Mouse (Mus musculus) embryonic facial prominence, embryonic 14.5 days (tissue): ENCODE data around the gene Mllt1. TPM values are rescaled to one million over a fixed set of nuclear protein-coding genes. Genes with fewer than 3 reads are reported as not detected.
A peak's percentile ranks its signal among the peaks of the same experiment; 100 is the strongest.

Experiments
- ATAC-seq: fragments of 200-750 bp; cut with Nextera tagmentation; 2 replicates; pipeline ENCODE4 v1.8.0; 2017; ENCODE audit warnings: low read depth, moderate number of reproducible peaks, moderate TSS enrichment
- DNase-seq: peaks from one replicate; pipeline ENCODE4 v3.0.0-alpha.2; 2015; ENCODE audit warnings: low spot score
- H3K27ac ChIP-seq: fragments of 300-500 bp; sonication (generic); replicated peaks from 2 replicates; pipeline ENCODE4 v1.5.1; 2014; ENCODE audit warnings: low read depth, mild to moderate bottlenecking, low read length, moderate library complexity
- H3K27me3 ChIP-seq: fragments of 300-500 bp; sonication (generic); replicated peaks from 2 replicates; pipeline ENCODE4 v1.6.1; 2014; ENCODE audit warnings: low read length; ENCODE audit not compliant: control insufficient read depth, insufficient read depth
- H3K36me3 ChIP-seq: fragments of 300-500 bp; sonication (generic); 2 replicates; pipeline ENCODE4 v1.6.1; 2014; ENCODE audit warnings: low read length, mixed read lengths; ENCODE audit not compliant: control insufficient read depth, insufficient read depth
- H3K4me1 ChIP-seq: fragments of 300-500 bp; sonication (generic); 2 replicates; pipeline ENCODE4 v1.6.1; 2014; ENCODE audit warnings: antibody characterized with exemption, low read length; ENCODE audit not compliant: control insufficient read depth, insufficient read depth
- H3K4me2 ChIP-seq: fragments of 300-500 bp; sonication (generic); 2 replicates; pipeline ENCODE4 v1.6.1; 2014; ENCODE audit warnings: low read depth, mild to moderate bottlenecking, low read length, moderate library complexity, mixed read lengths
- H3K4me3 ChIP-seq: fragments of 300-500 bp; sonication (generic); 2 replicates; pipeline ENCODE4 v1.5.1; 2014; ENCODE audit warnings: low read depth, mild to moderate bottlenecking, low read length
- H3K9ac ChIP-seq: fragments of 300-500 bp; sonication (generic); 2 replicates; pipeline ENCODE4 v1.6.1; 2014; ENCODE audit warnings: low read depth, mild to moderate bottlenecking, low read length, moderate library complexity, mixed read lengths
- H3K9me3 ChIP-seq: fragments of 300-500 bp; sonication (generic); 2 replicates; pipeline ENCODE4 v1.6.1; 2016; ENCODE audit warnings: low read length; ENCODE audit not compliant: control insufficient read depth
- WGBS: fragments of 180-500 bp; shearing (Covaris S2); extraction: QIAGEN DNeasy Blood & Tissue Kit; methylation state at CpG from one replicate; pipeline ENCODE4 v1.1.7; 2014; 5-methylcytosine and 5-hydroxymethylcytosine counted together
- polyA plus RNA-seq: library from polyadenylated mRNA; unstranded; fragments of >200 nt; fragmentation: Nextera tagmentation; extraction: Ambion mirVana; gene quantifications from 2 replicates; pipeline ENCODE4 v1.2.1, GENCODE M21; 2014

Mllt1 gene
- polyA plus RNA-seq, 1 experiment from 2014 or later: 24.7 TPM

GRCm38 (mm10) chr17:56906166-56906565, 29.0 kb downstream of the Mllt1 start:
- ATAC-seq (no peak), DNase-seq (no peak)
- Histone ChIP-seq H3K9ac (no peak overlapping the region), H3K4me1 (no peaks in the 10 kb centered on the region), H3K4me3 (no peak overlapping the region), H3K4me2 (no peak overlapping the region), H3K27me3 (no peaks in the 10 kb centered on the region), H3K36me3 (peaks cover 56% of the 10 kb centered on the region), H3K27ac (no peak overlapping the region), H3K9me3 (no peaks in the 10 kb centered on the region)
- WGBS: 86% methylated on average over 3 of the region's 3 CpGs

GRCm38 (mm10) chr17:56902698-56903097, 32.5 kb downstream of the Mllt1 start:
- Histone ChIP-seq H3K27me3 (no peaks in the 10 kb centered on the region), H3K36me3 (peaks cover 75% of the 10 kb centered on the region), H3K9me3 (no peaks in the 10 kb centered on the region), H3K4me1 (no peaks in the 10 kb centered on the region), H3K4me3 (no peak overlapping the region), H3K4me2 (no peak overlapping the region), H3K9ac (no peak overlapping the region), H3K27ac (no peak overlapping the region)
- ATAC-seq: no peak
- WGBS: 90% methylated on average over 4 of the region's 5 CpGs
- no peak for DNase-seq

DNA sequence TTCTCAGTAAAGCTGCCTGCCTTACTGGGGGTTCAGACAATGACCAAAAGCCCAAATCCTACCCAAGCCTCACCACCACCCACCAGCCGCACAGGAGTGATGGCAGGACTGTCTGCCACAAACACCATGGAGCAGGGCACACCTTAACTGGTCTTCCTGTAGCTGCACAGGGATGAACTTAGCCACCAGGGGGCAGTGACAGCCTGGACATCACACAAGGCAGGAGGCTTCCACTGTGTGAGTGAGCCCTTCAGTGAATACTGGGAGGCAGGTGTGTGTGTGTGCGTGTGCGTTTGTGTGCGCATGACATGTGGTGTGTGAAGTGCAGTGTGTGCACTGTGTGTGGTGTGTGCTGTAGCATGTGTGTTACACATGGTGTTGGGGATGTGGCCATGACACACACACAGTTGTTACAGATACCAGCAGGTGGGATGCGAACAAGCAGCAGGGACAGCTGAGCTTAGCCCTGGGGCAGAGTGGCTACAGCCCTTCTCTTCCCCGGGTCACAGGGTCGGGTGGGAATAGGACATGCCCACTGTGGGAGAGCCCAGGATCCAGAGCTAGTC, 37.5 kb downstream of the Mllt1 start:
- H3K36me3 ChIP-seq: peaks cover 97% of the 10 kb centered on the region
- 82% methylated on average over 7 of the region's 7 CpGs for WGBS
- H3K27me3 ChIP-seq: no peaks in the 10 kb centered on the region
- H3K9me3 ChIP-seq: no peaks in the 10 kb centered on the region
- no peak overlapping the region for H3K4me3 ChIP-seq
- H3K4me2 ChIP-seq: no peak overlapping the region
- H3K9ac ChIP-seq: no peak overlapping the region
- peak; percentile 82 for ATAC-seq
- no peaks in the 10 kb centered on the region for H3K4me1 ChIP-seq
- DNase-seq: peak; percentile 76
- no peak overlapping the region for H3K27ac ChIP-seq

DNA sequence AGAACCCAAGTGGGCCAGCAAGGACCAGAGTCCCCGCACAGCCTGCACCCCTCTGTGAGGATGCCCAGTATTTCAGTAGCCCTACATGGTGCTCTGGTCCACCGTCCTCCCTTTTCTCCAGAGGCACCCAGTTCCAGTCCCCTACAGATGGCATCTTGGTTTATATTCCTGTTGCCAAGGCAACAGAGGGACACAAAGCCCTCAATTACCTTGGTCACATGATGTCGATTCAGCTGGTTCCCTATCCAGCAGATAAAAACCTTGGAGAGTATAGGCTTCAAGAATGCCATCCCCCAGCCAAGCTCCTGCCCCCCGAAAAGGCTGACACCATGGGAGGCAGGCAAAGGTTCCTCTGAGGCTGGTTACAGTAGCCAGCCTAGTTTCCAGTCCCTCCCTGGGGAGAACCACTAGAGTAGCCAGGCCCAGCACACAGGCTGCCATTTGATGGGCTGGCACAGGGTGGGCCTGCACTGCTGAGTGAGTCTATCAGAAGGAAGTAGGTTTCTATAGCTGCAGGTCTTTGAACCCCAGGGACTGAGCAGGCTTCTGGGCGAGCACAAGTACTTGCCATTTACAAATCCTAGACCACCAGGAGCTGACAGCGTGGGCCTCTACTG, 38.6 kb downstream of the Mllt1 start:
- DNase-seq: no peak
- Histone ChIP-seq H3K9ac (no peak overlapping the region), H3K9me3 (no peaks in the 10 kb centered on the region), H3K36me3 (peaks cover 97% of the 10 kb centered on the region), H3K4me2 (no peak overlapping the region), H3K27ac (no peak overlapping the region), H3K4me1 (no peaks in the 10 kb centered on the region), H3K27me3 (no peaks in the 10 kb centered on the region), H3K4me3 (no peak overlapping the region)
- ATAC-seq: no peak
- WGBS: 90% methylated on average over 6 of the region's 6 CpGs

DNA sequence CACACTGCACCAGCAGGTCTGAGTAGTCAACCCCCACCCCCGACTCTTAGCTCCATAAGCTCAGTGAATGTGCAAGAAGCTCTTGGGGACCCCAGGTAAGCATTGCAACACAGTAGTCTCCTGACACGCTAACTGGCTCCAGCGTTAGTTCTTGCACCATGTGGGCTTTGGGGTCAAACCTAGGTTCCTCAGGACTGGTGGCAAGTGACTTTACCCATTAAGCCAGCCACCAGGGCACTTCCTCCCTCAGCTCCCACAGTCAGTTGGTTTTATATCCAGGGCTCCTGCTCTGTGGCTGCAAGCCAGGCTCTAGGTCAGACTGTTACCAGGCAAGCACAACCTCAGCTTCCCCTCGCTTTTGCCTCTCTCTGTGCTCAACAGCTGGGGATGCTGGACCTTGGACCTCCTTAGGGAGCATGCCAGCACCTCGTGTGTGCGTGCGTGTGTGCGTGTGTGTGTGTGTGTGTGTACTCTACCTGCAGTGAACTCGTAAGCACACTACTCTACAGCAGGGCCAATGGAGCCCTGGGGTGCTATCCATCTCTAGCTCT, 39.8 kb downstream of the Mllt1 start:
- H3K4me1 ChIP-seq: no peaks in the 10 kb centered on the region
- no peak overlapping the region for H3K4me3 ChIP-seq
- H3K9ac ChIP-seq: no peak overlapping the region
- no peak overlapping the region for H3K27ac ChIP-seq
- no peaks in the 10 kb centered on the region for H3K9me3 ChIP-seq
- H3K36me3 ChIP-seq: peaks cover 96% of the 10 kb centered on the region
- 90% methylated on average over 9 of the region's 9 CpGs for WGBS
- DNase-seq (no peak), ATAC-seq (no peak)
- no peak overlapping the region for H3K4me2 ChIP-seq
- H3K27me3 ChIP-seq: no peaks in the 10 kb centered on the region

DNA sequence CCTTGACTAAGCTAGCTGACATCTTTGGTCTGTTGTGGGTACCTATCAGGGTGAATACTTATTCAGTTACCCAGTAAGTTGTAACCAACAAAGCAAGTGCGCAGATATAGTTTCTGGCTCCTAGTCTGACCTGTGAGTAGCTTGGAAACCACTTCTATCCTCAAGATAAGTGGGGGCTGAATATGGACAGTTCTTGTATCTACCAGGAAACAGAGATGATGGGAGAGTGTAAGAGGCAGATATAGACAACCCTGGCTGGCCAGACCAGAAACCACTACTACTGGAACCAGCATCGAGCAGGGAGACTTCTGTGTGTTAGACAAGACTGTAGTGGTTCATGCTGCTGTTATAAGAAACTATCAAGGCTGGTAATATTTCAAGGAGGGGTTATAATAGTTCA, 45.2 kb downstream of the Mllt1 start:
- Histone ChIP-seq H3K4me3 (no peak overlapping the region), H3K27me3 (no peaks in the 10 kb centered on the region), H3K9ac (no peak overlapping the region), H3K4me1 (no peaks in the 10 kb centered on the region), H3K27ac (no peak overlapping the region), H3K4me2 (no peak overlapping the region), H3K9me3 (peaks cover 8% of the 10 kb centered on the region; the same call in 1 of the 2 replicates), H3K36me3 (peaks cover 60% of the 10 kb centered on the region)
- DNase-seq (no peak), ATAC-seq (no peak)
- 96% methylated on average over 2 of the region's 2 CpGs for WGBS

DNA sequence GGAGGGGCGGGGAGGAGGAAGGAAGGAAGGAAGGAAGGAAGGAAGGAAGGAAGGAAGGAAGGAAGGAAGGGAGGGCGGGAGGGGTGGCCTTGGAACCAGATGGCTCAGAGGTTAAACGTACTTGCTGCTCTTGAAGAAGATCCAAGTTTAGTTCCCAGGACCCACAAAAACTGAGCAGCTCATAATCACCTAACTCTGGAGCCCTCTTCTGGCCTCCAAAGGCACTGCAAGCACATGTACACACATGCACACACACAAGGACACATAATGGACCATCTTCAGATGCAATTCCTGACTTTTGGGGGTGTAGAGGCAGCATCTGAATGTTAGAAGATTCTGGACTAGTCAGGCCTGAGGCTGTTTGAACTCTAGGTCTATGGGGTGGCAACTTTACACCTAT, 47.2 kb downstream of the Mllt1 start:
- no peak for DNase-seq
- ATAC-seq: no peak
- H3K9me3 ChIP-seq: peaks cover 17% of the 10 kb centered on the region; the same call in 1 of the 2 replicates
- H3K4me1 ChIP-seq: no peaks in the 10 kb centered on the region
- WGBS: 83% methylated on average over 2 of the region's 3 CpGs
- H3K27me3 ChIP-seq: no peaks in the 10 kb centered on the region
- no peak overlapping the region for H3K4me2 ChIP-seq
- no peak overlapping the region for H3K4me3 ChIP-seq
- no peak overlapping the region for H3K9ac ChIP-seq
- peaks cover 40% of the 10 kb centered on the region for H3K36me3 ChIP-seq
- no peak overlapping the region for H3K27ac ChIP-seq

GRCm38 (mm10) chr17:56884809-56885208, 50.4 kb downstream of the Mllt1 start:
- ATAC-seq (no peak), DNase-seq (no peak)
- WGBS: 92% methylated on average over 17 of the region's 17 CpGs
- peaks cover 17% of the 10 kb centered on the region; the same call in 1 of the 2 replicates for H3K9me3 ChIP-seq
- H3K27ac ChIP-seq: no peak overlapping the region
- no peaks in the 10 kb centered on the region for H3K27me3 ChIP-seq
- no peak overlapping the region for H3K4me2 ChIP-seq
- no peak overlapping the region for H3K4me3 ChIP-seq
- H3K4me1 ChIP-seq: no peaks in the 10 kb centered on the region
- no peak overlapping the region for H3K9ac ChIP-seq
- H3K36me3 ChIP-seq: peaks cover 14% of the 10 kb centered on the region; the same call in 1 of the 2 replicates

GRCm38 (mm10) chr17:56884331-56884730, 50.9 kb downstream of the Mllt1 start:
- H3K27ac ChIP-seq: no peak overlapping the region
- no peak overlapping the region for H3K4me2 ChIP-seq
- H3K27me3 ChIP-seq: no peaks in the 10 kb centered on the region
- no peak overlapping the region for H3K4me3 ChIP-seq
- ATAC-seq: no peak
- peaks cover 17% of the 10 kb centered on the region; the same call in 1 of the 2 replicates for H3K9me3 ChIP-seq
- peak; percentile 55 for DNase-seq
- no peak overlapping the region for H3K9ac ChIP-seq
- H3K36me3 ChIP-seq: peaks cover 12% of the 10 kb centered on the region; the same call in 1 of the 2 replicates
- H3K4me1 ChIP-seq: no peaks in the 10 kb centered on the region
- 69% methylated on average over 5 of the region's 5 CpGs for WGBS
